Mouse (Mus musculus) midbrain, embryonic 13.5 days (tissue): ENCODE measurements at regions not wholly inside any gene's neighbourhood (a gene's known extent, or its start where the extent isn't known, plus 50 kb on each side); places are given as distances from the start of the nearest gene placed in this dataset.

Experiments
- ATAC-seq: fragments of 200-750 bp; cut with Nextera tagmentation; 2 replicates; pipeline ENCODE4 v1.8.0; 2017; ENCODE audit warnings: mild to moderate bottlenecking, moderate TSS enrichment, moderate library complexity
- H3K27ac ChIP-seq: fragments of 300-500 bp; sonication (generic); 2 replicates; pipeline ENCODE4 v1.5.1; 2015; ENCODE audit warnings: inconsistent platforms, mild to moderate bottlenecking, moderate library complexity
- H3K27me3 ChIP-seq: fragments of 300-500 bp; sonication (generic); 2 replicates; pipeline ENCODE4 v1.6.1; 2015; ENCODE audit warnings: mild to moderate bottlenecking, inconsistent platforms
- H3K36me3 ChIP-seq: fragments of 300-500 bp; sonication (generic); 2 replicates; pipeline ENCODE4 v1.6.1; 2015; ENCODE audit warnings: mild to moderate bottlenecking, inconsistent platforms
- H3K4me1 ChIP-seq: fragments of 300-500 bp; sonication (generic); replicated peaks from 2 replicates; pipeline ENCODE4 v1.6.1; 2015; ENCODE audit warnings: inconsistent platforms
- H3K4me2 ChIP-seq: fragments of 300-500 bp; sonication (generic); replicated peaks from 2 replicates; pipeline ENCODE4 v1.6.1; 2015; ENCODE audit warnings: moderate library complexity, mild to moderate bottlenecking, inconsistent platforms
- H3K4me3 ChIP-seq: fragments of 300-500 bp; sonication (generic); replicated peaks from 2 replicates; pipeline ENCODE4 v1.5.1; 2015; ENCODE audit warnings: mild to moderate bottlenecking, inconsistent platforms
- H3K9ac ChIP-seq: fragments of 300-500 bp; sonication (generic); replicated peaks from 2 replicates; pipeline ENCODE4 v1.6.1; 2015; ENCODE audit warnings: mild to moderate bottlenecking, inconsistent platforms
- H3K9me3 ChIP-seq: fragments of 300-500 bp; sonication (generic); 2 replicates; pipeline ENCODE4 v1.6.1; 2016; ENCODE audit warnings: mild to moderate bottlenecking, inconsistent platforms
- WGBS: fragments of 180-500 bp; shearing (Covaris S2); methylation state at CpG from one replicate; pipeline ENCODE4 v1.1.7; 2015; 5-methylcytosine and 5-hydroxymethylcytosine counted together

DNA sequence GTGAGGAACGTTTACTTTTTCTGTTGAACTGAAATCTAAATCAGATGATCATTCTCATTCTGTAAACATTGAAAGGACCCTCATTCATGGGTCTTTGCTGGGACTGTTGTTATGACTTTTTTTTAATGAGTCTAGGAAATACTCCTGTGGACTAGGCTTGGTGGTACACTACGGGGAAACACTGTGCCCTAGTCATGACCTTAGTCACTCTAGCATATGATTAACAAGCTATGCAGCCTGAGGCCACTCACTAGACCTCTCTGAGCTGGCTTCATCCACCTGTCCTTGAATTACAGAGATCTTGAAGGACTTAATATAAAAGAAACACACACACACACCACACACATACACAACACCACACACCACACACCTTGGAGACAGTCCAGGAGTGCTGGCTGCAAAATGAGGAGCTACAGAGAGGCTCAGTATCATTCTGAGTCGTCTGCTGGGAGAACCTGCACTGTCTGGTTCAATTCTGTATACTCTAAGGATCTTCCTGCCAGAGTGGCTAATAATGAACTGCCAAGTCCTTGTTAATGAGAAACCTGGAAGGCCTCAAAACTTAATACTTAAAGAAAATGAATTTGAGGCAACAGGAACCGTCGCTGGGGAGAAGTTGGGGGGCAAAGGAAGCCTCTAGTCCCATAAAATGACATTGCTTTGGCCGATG, 428.0 kb downstream of the Atp23 start:
- 78% methylated on average over 6 of the region's 6 CpGs for WGBS
- no peaks in the 10 kb centered on the region for H3K9me3 ChIP-seq
- no peak for ATAC-seq
- H3K4me3 ChIP-seq, result no peak overlapping the region
- H3K27ac ChIP-seq, result no peak overlapping the region
- H3K9ac ChIP-seq, result no peak overlapping the region
- no peaks in the 10 kb centered on the region for H3K36me3 ChIP-seq
- H3K4me2 ChIP-seq, result no peak overlapping the region
- H3K4me1 ChIP-seq, result no peaks in the 10 kb centered on the region
- H3K27me3 ChIP-seq, result no peaks in the 10 kb centered on the region

DNA sequence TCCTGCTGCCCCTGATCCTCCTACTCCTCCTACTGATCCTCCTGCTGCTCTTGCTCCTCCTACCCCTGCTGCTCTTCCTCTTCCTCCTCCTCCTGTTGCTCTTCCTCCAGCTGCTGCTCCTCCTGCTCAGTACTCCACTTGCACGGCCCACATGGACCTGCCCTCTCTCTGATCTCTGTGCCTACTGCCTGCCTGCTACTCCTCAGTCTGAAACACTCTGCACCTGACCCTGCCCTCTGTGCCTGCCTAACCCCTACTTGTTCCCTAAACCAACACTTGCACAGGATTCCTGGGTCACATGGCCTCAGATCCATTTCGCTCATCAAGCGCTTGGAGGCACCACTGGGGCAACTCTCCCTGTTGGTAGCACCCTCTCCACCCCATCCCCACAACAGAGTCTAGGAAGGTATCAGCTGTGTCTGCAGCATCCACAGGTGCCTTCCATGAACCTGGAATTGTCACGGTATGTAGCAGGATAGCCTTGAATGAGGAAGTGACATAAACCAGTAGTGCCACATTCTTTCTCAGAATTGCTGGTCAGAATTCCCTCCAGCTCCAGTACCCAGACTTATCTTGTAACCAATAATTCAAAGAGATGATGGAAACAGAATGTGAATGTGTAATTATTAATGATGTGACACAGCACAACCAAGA, 430.2 kb downstream of the Atp23 start:
- H3K27me3 ChIP-seq, result no peaks in the 10 kb centered on the region
- no peaks in the 10 kb centered on the region for H3K36me3 ChIP-seq
- no peaks in the 10 kb centered on the region for H3K9me3 ChIP-seq
- H3K27ac ChIP-seq, result no peak overlapping the region
- no peaks in the 10 kb centered on the region for H3K4me1 ChIP-seq
- no peak overlapping the region for H3K4me2 ChIP-seq
- WGBS, result 73% methylated on average over 4 of the region's 4 CpGs
- ATAC-seq, result 0 out of 2 replicates have a peak, but pooled peaks have one; percentile 27
- no peak overlapping the region for H3K4me3 ChIP-seq
- H3K9ac ChIP-seq, result no peak overlapping the region

DNA sequence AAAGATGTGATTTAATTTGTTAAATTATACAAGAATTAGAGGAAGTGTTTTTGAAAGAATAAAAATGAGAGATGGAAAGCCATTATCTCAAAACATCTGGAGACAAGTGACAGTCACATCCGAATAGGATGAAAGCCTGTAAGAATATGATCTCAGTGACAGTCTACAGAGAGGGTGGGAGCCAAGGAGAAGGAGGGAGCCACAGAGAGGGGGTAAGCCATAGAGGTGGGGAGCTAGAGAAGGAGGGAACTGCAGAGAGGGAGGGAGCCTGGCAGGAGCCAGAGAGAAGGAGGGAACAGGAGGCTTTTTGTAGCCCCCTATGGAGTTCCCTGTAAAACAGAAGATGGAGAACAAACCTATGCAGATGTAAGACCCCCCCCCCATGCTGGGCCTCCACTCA, 438.4 kb downstream of the Atp23 start:
- H3K4me3 ChIP-seq, result no peak overlapping the region
- H3K4me1 ChIP-seq, result no peaks in the 10 kb centered on the region
- H3K36me3 ChIP-seq, result no peaks in the 10 kb centered on the region
- no peak overlapping the region for H3K9ac ChIP-seq
- ATAC-seq, result no peak
- H3K27ac ChIP-seq, result no peak overlapping the region
- H3K9me3 ChIP-seq, result no peaks in the 10 kb centered on the region
- H3K27me3 ChIP-seq, result no peaks in the 10 kb centered on the region
- no peak overlapping the region for H3K4me2 ChIP-seq
- 83% methylated on average over 1 of the region's 1 CpGs for WGBS

DNA sequence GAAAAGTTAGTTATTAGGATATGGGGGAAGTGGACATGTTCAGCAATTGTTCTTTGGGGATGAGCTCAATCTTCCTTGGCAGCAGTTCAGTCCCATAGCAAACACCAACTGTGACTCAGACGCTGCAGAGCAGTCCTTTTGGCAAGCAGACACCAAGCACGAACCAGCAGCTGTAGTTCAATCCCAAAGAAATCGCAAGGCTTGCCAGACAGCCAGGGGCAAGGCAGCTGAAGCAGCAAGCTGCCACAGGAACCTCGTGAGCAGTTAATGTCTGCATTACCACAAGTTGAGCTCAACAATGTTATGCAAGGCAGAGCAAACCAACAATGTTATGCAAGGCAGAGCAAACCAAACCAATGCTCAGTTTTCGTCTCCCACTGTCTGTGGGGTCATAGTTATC, 442.6 kb downstream of the Atp23 start:
- ATAC-seq, result no peak
- no peak overlapping the region for H3K4me3 ChIP-seq
- no peaks in the 10 kb centered on the region for H3K4me1 ChIP-seq
- no peaks in the 10 kb centered on the region for H3K27me3 ChIP-seq
- no peaks in the 10 kb centered on the region for H3K36me3 ChIP-seq
- no peaks in the 10 kb centered on the region for H3K9me3 ChIP-seq
- H3K27ac ChIP-seq, result no peak overlapping the region
- H3K4me2 ChIP-seq, result no peak overlapping the region
- no peak overlapping the region for H3K9ac ChIP-seq
- WGBS, result 90% methylated on average over 5 of the region's 5 CpGs

DNA sequence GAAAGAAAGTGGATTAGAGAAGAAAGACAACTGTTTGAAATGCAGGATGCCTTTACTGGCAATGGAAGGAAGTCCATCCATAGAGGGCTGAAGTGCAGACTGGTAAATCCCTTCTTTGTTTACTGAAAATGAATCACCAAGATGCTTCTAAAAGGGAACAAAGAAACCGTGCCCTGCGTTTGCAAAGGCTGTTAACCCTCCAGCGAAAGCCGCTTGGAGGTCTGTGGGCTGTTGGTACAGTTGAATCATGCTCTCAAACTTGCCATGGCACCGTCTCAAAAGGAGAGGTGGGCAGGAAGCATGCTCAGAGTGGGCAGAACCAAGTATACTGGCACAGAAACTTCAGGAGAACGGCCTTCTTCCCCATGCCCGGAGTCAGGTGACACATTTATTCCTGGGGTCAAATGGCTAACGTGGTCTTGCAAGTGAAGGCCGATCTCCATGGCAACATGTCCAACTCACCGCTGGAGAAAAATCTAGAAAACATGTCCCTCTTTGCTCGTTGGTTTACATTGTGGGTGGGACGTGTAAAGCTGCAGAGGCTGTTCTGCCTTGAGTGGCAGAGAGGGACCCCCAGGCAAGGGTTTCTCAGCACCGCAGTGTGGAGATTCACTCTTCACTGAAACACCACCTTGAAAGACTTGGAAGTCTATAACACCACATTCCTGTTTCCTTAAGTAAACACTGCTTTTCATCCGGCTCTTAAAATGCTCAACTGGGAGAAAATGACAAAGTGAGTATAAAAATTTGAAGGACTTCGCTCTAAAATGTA, 448.2 kb downstream of the Atp23 start:
- Histone ChIP-seq H3K9ac (no peak overlapping the region), H3K27me3 (no peaks in the 10 kb centered on the region), H3K36me3 (no peaks in the 10 kb centered on the region), H3K27ac (no peak overlapping the region), H3K4me1 (peaks cover 8% of the 10 kb centered on the region; the same call in 1 of the 2 replicates), H3K4me2 (no peak overlapping the region), H3K9me3 (no peaks in the 10 kb centered on the region), H3K4me3 (no peak overlapping the region)
- peak; percentile 37; the same call in 1 of the 2 replicates for ATAC-seq
- WGBS, result 48% methylated on average over 15 of the region's 15 CpGs

DNA sequence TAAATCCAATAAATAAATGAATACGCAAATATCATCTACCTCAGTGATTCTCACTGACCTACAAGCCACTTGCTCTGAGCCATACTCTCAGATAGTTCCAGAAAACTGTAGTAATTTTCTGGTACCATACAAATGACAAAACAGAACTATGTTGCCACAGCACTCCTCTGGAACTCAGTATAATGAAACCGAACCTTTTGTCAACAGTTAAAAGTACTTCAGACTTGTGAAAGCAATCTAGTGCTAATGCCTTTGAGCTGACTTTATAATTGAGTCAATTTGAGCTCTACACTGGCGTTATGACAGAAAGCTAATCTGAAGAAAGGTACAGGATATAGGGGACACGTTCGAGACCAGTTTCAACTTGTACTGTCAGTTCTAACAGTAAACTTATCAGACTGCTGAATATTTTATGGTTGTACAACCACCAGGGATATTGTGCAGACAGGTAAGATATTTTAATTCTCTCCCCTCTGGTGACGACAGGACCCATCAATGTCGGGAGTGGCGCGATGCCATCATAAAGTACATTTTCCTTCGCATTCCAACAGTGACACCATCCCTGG, 449.0 kb downstream of the Atp23 start:
- H3K36me3 ChIP-seq, result no peaks in the 10 kb centered on the region
- no peak overlapping the region for H3K4me2 ChIP-seq
- WGBS, result 74% methylated on average over 10 of the region's 10 CpGs
- no peak overlapping the region for H3K27ac ChIP-seq
- peaks cover 8% of the 10 kb centered on the region; the same call in 1 of the 2 replicates for H3K4me1 ChIP-seq
- H3K9ac ChIP-seq, result no peak overlapping the region
- H3K4me3 ChIP-seq, result no peak overlapping the region
- H3K27me3 ChIP-seq, result no peaks in the 10 kb centered on the region
- ATAC-seq, result no peak
- H3K9me3 ChIP-seq, result no peaks in the 10 kb centered on the region

DNA sequence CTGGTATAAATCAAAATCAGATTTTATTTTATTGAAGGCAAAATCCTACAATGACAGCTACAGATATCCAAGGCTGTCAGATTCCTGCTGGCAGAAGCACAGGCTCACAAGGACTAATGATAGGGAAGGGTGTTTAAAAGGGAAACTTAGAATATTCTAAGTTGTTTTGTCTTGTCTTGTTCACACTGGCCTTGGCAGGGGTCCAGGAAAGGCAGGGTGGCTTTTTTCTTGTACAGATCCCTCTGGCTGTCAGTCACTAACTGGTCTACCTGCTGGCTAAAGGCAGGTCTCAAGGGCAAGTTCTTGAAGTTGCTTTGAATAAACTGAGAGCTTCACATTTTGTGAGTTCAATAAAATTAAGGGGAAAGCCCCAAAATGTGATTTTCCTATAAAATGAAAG, 465.3 kb downstream of the Lrig3 start:
- Histone ChIP-seq H3K27ac (no peak overlapping the region), H3K27me3 (no peaks in the 10 kb centered on the region), H3K9me3 (no peaks in the 10 kb centered on the region), H3K4me2 (no peak overlapping the region), H3K36me3 (no peaks in the 10 kb centered on the region), H3K9ac (no peak overlapping the region), H3K4me1 (no peaks in the 10 kb centered on the region), H3K4me3 (no peak overlapping the region)
- ATAC-seq, result no peak

DNA sequence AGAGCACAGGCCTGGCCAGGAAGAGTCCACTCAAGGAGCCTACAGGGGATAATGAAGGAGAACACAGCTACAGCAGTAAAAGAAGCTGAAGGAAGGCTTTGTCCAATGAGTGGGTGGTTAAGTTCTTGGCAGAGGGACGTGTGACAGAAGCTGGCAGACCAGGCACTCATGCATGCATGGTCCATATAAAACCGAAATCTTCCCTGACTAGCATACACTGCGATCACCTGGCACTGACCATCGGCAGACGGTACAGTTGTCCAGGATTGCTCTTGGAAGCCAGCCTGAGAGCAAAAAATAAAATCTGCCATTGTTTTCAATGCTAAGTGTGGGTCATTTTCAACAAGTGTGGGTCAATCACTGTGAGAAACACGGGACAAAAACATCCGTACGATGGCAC, 464.4 kb downstream of the Lrig3 start:
- no peak for ATAC-seq
- no peak overlapping the region for H3K27ac ChIP-seq
- 87% methylated on average over 8 of the region's 8 CpGs for WGBS
- H3K36me3 ChIP-seq, result no peaks in the 10 kb centered on the region
- no peaks in the 10 kb centered on the region for H3K27me3 ChIP-seq
- H3K9me3 ChIP-seq, result no peaks in the 10 kb centered on the region
- no peak overlapping the region for H3K9ac ChIP-seq
- H3K4me1 ChIP-seq, result no peaks in the 10 kb centered on the region
- no peak overlapping the region for H3K4me3 ChIP-seq
- H3K4me2 ChIP-seq, result no peak overlapping the region

DNA sequence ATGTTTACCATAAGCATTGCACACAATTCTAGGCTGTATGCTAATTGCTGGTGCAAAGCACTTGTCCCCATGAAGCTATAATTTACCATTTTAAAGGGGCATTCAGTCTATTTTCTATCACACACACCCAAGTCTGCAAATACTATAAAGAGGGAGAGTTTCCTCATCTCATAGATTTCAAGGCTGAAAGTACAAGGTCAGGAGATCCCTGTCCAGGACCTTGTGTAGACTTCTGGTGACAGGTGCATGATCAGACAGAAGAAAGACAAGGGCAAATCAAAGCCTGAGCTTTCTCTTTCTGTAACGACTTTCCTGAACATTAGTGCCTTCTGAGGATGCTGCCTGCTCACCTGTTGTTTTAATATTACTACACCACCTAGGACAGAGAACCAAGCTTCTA, 463.5 kb downstream of the Lrig3 start:
- H3K4me3 ChIP-seq, result no peak overlapping the region
- H3K27ac ChIP-seq, result no peak overlapping the region
- WGBS, result 80% methylated on average over 1 of the region's 1 CpGs
- no peak overlapping the region for H3K4me2 ChIP-seq
- no peak for ATAC-seq
- no peaks in the 10 kb centered on the region for H3K36me3 ChIP-seq
- H3K4me1 ChIP-seq, result no peaks in the 10 kb centered on the region
- H3K27me3 ChIP-seq, result no peaks in the 10 kb centered on the region
- H3K9me3 ChIP-seq, result no peaks in the 10 kb centered on the region
- H3K9ac ChIP-seq, result no peak overlapping the region

DNA sequence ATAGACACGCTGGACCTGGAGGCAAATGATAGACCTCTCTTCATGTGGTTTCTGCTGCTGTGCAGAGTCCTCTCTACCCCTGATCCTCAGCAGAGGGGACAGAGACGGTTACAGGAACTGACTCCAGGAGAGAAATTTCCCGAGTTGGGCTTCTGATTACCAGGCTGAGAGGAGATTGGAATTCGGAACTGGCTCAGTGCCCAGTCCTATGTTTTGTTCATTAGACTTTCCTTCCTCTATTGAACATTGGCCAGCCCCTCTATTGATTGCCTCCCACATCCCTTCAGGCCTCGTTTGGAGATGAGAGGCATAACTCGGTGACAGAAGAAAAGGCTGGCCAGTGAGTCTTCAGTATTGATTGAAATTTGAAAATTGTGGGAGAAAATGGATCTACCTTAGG, 456.1 kb downstream of the Lrig3 start:
- no peaks in the 10 kb centered on the region for H3K4me1 ChIP-seq
- H3K27ac ChIP-seq, result no peak overlapping the region
- no peaks in the 10 kb centered on the region for H3K27me3 ChIP-seq
- H3K9me3 ChIP-seq, result no peaks in the 10 kb centered on the region
- WGBS, result 64% methylated on average over 6 of the region's 6 CpGs
- no peak overlapping the region for H3K4me3 ChIP-seq
- no peak overlapping the region for H3K9ac ChIP-seq
- H3K36me3 ChIP-seq, result no peaks in the 10 kb centered on the region
- no peak for ATAC-seq
- H3K4me2 ChIP-seq, result no peak overlapping the region

DNA sequence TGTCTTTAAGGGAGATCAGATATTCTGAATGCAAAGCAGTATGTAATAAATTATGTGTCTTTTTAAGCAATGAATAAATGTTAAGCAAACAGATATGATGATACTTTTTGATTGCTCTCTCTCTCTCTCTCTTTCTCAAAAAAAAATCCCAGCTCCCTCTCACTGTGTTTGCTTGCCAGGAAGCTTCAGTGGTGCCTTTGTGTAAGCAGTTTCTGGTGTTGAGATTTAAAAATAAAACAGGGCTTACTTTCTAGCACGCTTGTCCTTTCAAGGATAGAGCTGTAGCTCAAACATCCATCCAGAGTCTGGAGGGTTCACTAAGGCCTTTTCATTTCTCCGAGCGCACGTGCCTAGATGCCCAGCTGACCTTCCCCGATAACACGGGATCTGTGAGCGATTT, 447.8 kb downstream of the Lrig3 start:
- Histone ChIP-seq H3K4me1 (0 out of 2 replicates have a peak, but pooled peaks cover 2% of the 10 kb centered on the region), H3K4me2 (no peak overlapping the region), H3K9me3 (no peaks in the 10 kb centered on the region), H3K4me3 (no peak overlapping the region), H3K27me3 (no peaks in the 10 kb centered on the region), H3K9ac (no peak overlapping the region), H3K36me3 (no peaks in the 10 kb centered on the region), H3K27ac (no peak overlapping the region)
- WGBS, result 86% methylated on average over 7 of the region's 7 CpGs
- no peak for ATAC-seq

DNA sequence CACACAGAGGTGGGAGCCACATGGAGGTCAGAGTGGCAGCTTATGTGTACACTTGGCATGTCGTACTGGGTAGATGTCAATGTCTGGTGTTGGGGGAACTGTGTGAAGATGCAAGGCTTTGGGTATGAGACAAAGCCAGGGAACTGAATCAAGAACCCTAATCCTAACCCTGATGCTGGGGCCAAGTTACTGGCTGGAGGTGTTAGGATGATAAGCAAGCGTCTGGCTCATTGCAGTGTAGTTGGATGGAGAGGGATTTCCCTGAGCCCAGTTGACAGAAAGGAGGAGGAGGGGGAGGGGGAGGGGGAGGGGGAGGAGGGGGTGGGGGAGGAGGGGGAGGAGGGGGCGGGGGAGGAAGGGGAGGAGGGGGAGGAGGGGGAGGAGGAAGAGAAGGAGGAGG, 426.3 kb downstream of the Lrig3 start:
- no peaks in the 10 kb centered on the region for H3K27me3 ChIP-seq
- H3K4me1 ChIP-seq, result no peaks in the 10 kb centered on the region
- H3K4me3 ChIP-seq, result no peak overlapping the region
- no peak overlapping the region for H3K4me2 ChIP-seq
- no peak overlapping the region for H3K27ac ChIP-seq
- 92% methylated on average over 2 of the region's 3 CpGs for WGBS
- no peak for ATAC-seq
- H3K36me3 ChIP-seq, result no peaks in the 10 kb centered on the region
- H3K9ac ChIP-seq, result no peak overlapping the region
- H3K9me3 ChIP-seq, result no peaks in the 10 kb centered on the region
